ENCODE assay signal across 25 mouse cellular contexts in genomic region chr16:12438622-12439021, GRCm38 (mm10).
"Had no signal": no experiment of that assay in that cellular context is flagged by ENCODE, and none has a peak within 500 bp of the region (broad histone marks: within the 10 kb centered on the region; RNA-seq: fewer than 3 reads in every experiment).

No protein-coding gene starts in this region.

- H3K4me2 ChIP-seq: embryonic facial prominence, embryonic 12.5 days; embryonic facial prominence, embryonic 13.5 days; embryonic facial prominence, embryonic 15.5 days; forebrain, embryonic 12.5 days; forebrain, embryonic 13.5 days; forebrain, embryonic 15.5 days had no signal

- DNase-seq: cerebellum, adult 9-10 months; cerebellum, adult 9-11 months; cerebellum, postnatal 10 days; cerebellum, postnatal 14 days; cerebellum, postnatal 25 days; cerebellum, postnatal 36 days; embryo, embryonic 11 days; forebrain, postnatal 0 days; gastrocnemius, adult 2 months; gastrocnemius, postnatal 10 days; gastrocnemius, postnatal 14 days; gastrocnemius, postnatal 25 days; gastrocnemius, postnatal 36 days; heart, adult 11 months; heart, adult 18-20 months; heart, adult 2 months had no signal

- H3K36me3 ChIP-seq: embryonic facial prominence, embryonic 10.5 days; embryonic facial prominence, embryonic 12.5 days; embryonic facial prominence, embryonic 13.5 days; embryonic facial prominence, embryonic 15.5 days; forebrain, embryonic 10.5 days; forebrain, embryonic 12.5 days; forebrain, embryonic 15.5 days had no signal

- H3K4me1 ChIP-seq: embryonic facial prominence, embryonic 10.5 days; embryonic facial prominence, embryonic 12.5 days; embryonic facial prominence, embryonic 13.5 days; embryonic facial prominence, embryonic 15.5 days; forebrain, embryonic 10.5 days; forebrain, embryonic 12.5 days; forebrain, embryonic 13.5 days; forebrain, embryonic 15.5 days had no signal

- H3K9me3 ChIP-seq: embryonic facial prominence, embryonic 10.5 days; embryonic facial prominence, embryonic 12.5 days; embryonic facial prominence, embryonic 13.5 days; embryonic facial prominence, embryonic 15.5 days; forebrain, embryonic 10.5 days; forebrain, embryonic 12.5 days; forebrain, embryonic 13.5 days; forebrain, embryonic 15.5 days had no signal

- H3K27me3 ChIP-seq: embryonic facial prominence, embryonic 12.5 days; embryonic facial prominence, embryonic 13.5 days; embryonic facial prominence, embryonic 15.5 days; forebrain, embryonic 12.5 days; forebrain, embryonic 13.5 days; forebrain, embryonic 15.5 days had no signal

- H3K27ac ChIP-seq: embryonic facial prominence, embryonic 10.5 days; embryonic facial prominence, embryonic 12.5 days; embryonic facial prominence, embryonic 13.5 days; embryonic facial prominence, embryonic 15.5 days; forebrain, embryonic 10.5 days; forebrain, embryonic 12.5 days; forebrain, embryonic 13.5 days; forebrain, embryonic 15.5 days; gastrocnemius, adult 2 months; heart, adult 2 months had no signal

- H3K9ac ChIP-seq: embryonic facial prominence, embryonic 12.5 days; embryonic facial prominence, embryonic 13.5 days; embryonic facial prominence, embryonic 15.5 days; forebrain, embryonic 12.5 days; forebrain, embryonic 13.5 days; forebrain, embryonic 15.5 days; forebrain, postnatal 0 days had no signal

- H3K4me3 ChIP-seq: embryonic facial prominence, embryonic 10.5 days; embryonic facial prominence, embryonic 12.5 days; embryonic facial prominence, embryonic 13.5 days; embryonic facial prominence, embryonic 15.5 days; erythroblast, embryonic 14.5 days; forebrain, embryonic 10.5 days; forebrain, embryonic 12.5 days; forebrain, embryonic 13.5 days; forebrain, embryonic 15.5 days; gastrocnemius, adult 2 months; heart, adult 2 months had no signal
